Mouse (Mus musculus) midbrain, embryonic 10.5 days (tissue): ENCODE results near the gene Gm5269. TPM values are rescaled to one million over a fixed set of nuclear protein-coding genes. Genes with fewer than 3 reads are reported as not detected.

Source experiments
- DNase-seq: peaks from one replicate; pipeline ENCODE4 v3.0.0-alpha.2; 2017; ENCODE audit warnings: low spot score
- H3K27ac ChIP-seq: fragments of 300-500 bp; sonication (generic); replicated peaks from 2 replicates; pipeline ENCODE4 v1.5.1; 2016; ENCODE audit warnings: mild to moderate bottlenecking
- H3K27me3 ChIP-seq: fragments of 300-500 bp; sonication (generic); 2 replicates; pipeline ENCODE4 v1.6.1; 2016; ENCODE audit warnings: low read depth, mild to moderate bottlenecking; ENCODE audit not compliant: poor library complexity, severe bottlenecking
- H3K36me3 ChIP-seq: fragments of 300-500 bp; sonication (generic); 2 replicates; pipeline ENCODE4 v1.6.1; 2016; ENCODE audit warnings: mild to moderate bottlenecking, moderate library complexity
- H3K4me1 ChIP-seq: fragments of 300-500 bp; sonication (generic); 2 replicates; pipeline ENCODE4 v1.6.1; 2016
- H3K4me3 ChIP-seq: fragments of 300-500 bp; sonication (generic); 2 replicates; pipeline ENCODE4 v1.5.1; 2016; ENCODE audit warnings: mild to moderate bottlenecking, moderate library complexity
- H3K9me3 ChIP-seq: fragments of 300-500 bp; sonication (generic); replicated peaks from 2 replicates; pipeline ENCODE4 v1.6.1; 2016; ENCODE audit warnings: mild to moderate bottlenecking
- WGBS: fragments of 180-500 bp; shearing (Covaris S2); methylation state at CpG from one replicate; pipeline ENCODE4 v1.1.7; 2016; 5-methylcytosine and 5-hydroxymethylcytosine counted together
- polyA plus RNA-seq: library from polyadenylated mRNA; unstranded; fragments of >200 nt; fragmentation: Nextera tagmentation; extraction: Ambion mirVana; gene quantifications from 2 replicates; pipeline ENCODE4 v1.2.1, GENCODE M21; 2016

Gm5269 gene
- not detected in 2 replicates for polyA plus RNA-seq

GRCm38 (mm10) chr1:45890173-45890572 is at the start of gene Gm5269:
Gene Gm5269, minus strand, starts transcription at chr1:45890273.
- Histone ChIP-seq H3K4me1 (no peaks in the 10 kb centered on the region), H3K4me3 (no peak within 1 kb of the TSS), H3K27me3 (no peaks in the 10 kb centered on the region), H3K36me3 (no peaks in the 10 kb centered on the region), H3K27ac (no peak within 1 kb of the TSS), H3K9me3 (no peaks in the 10 kb centered on the region)
- no peak for DNase-seq

- Histone ChIP-seq H3K27me3 (peaks cover 19% of the 10 kb centered on the region), H3K4me1 (peaks cover 3% of the 10 kb centered on the region), H3K36me3 (no peaks in the 10 kb centered on the region), H3K9me3 (no peaks in the 10 kb centered on the region), H3K27ac (no peak overlapping the region), H3K4me3 (no peak overlapping the region)
- DNase-seq, result no peak
Observed at GRCm38 (mm10) chr1:45931127-45931526, 41.1 kb upstream of the Gm5269 start.

GRCm38 (mm10) chr1:45926911-45927310 is 36.8 kb upstream of the Gm5269 start:
- Histone ChIP-seq H3K27me3 (peaks cover 41% of the 10 kb centered on the region), H3K27ac (no peak overlapping the region), H3K36me3 (no peaks in the 10 kb centered on the region), H3K4me3 (no peak overlapping the region), H3K4me1 (peaks cover 7% of the 10 kb centered on the region), H3K9me3 (no peaks in the 10 kb centered on the region)
- no peak for DNase-seq
- WGBS, result 51% methylated on average over 3 of the region's 3 CpGs

GRCm38 (mm10) chr1:45926393-45926763 is 36.3 kb upstream of the Gm5269 start, which contains the start of gene Slc40a1:
Gene Slc40a1, minus strand, starts transcription at chr1:45926523.
- Histone ChIP-seq H3K4me1 (peaks cover 7% of the 10 kb centered on the region), H3K36me3 (no peaks in the 10 kb centered on the region), H3K27me3 (peaks cover 41% of the 10 kb centered on the region), H3K4me3 (peak within 1 kb of the TSS; percentile 74), H3K27ac (peak within 1 kb of the TSS; percentile 65), H3K9me3 (no peaks in the 10 kb centered on the region)
- WGBS, result 17% methylated on average over 9 of the region's 9 CpGs
- DNase-seq, result no peak

GRCm38 (mm10) chr1:45925500-45926392 is 35.7 kb upstream of the Gm5269 start:
- under 1% methylated on average over 51 of the region's 53 CpGs for WGBS
- Histone ChIP-seq H3K9me3 (no peaks in the 10 kb centered on the region), H3K4me1 (peaks cover 7% of the 10 kb centered on the region), H3K4me3 (peak overlapping the region; percentile 74), H3K27ac (peak overlapping the region; percentile 65), H3K27me3 (peaks cover 41% of the 10 kb centered on the region), H3K36me3 (no peaks in the 10 kb centered on the region)
- DNase-seq, result peak; percentile 81

- Histone ChIP-seq H3K9me3 (no peaks in the 10 kb centered on the region), H3K27me3 (peaks cover 41% of the 10 kb centered on the region), H3K4me1 (peaks cover 7% of the 10 kb centered on the region), H3K36me3 (no peaks in the 10 kb centered on the region), H3K27ac (peak overlapping the region; percentile 65), H3K4me3 (peak overlapping the region; percentile 74)
- DNase-seq, result no peak
- 15% methylated on average over 7 of the region's 7 CpGs for WGBS
Observed at GRCm38 (mm10) chr1:45925131-45925499, 35.0 kb upstream of the Gm5269 start.

- peaks cover 7% of the 10 kb centered on the region for H3K4me1 ChIP-seq
- H3K27me3 ChIP-seq, result peaks cover 41% of the 10 kb centered on the region
- H3K4me3 ChIP-seq, result no peak overlapping the region
- no peaks in the 10 kb centered on the region for H3K9me3 ChIP-seq
- H3K27ac ChIP-seq, result no peak overlapping the region
- no peak for DNase-seq
- H3K36me3 ChIP-seq, result no peaks in the 10 kb centered on the region
- WGBS, result 73% methylated on average over 7 of the region's 7 CpGs
Observed at GRCm38 (mm10) chr1:45924516-45924915, 34.4 kb upstream of the Gm5269 start.

- no peak for DNase-seq
- Histone ChIP-seq H3K9me3 (no peaks in the 10 kb centered on the region), H3K27ac (no peak overlapping the region), H3K4me1 (peaks cover 7% of the 10 kb centered on the region), H3K4me3 (no peak overlapping the region), H3K36me3 (no peaks in the 10 kb centered on the region), H3K27me3 (peaks cover 41% of the 10 kb centered on the region)
- 83% methylated on average over 4 of the region's 4 CpGs for WGBS
Observed at GRCm38 (mm10) chr1:45923306-45923705, 33.2 kb upstream of the Gm5269 start.

- Histone ChIP-seq H3K9me3 (no peaks in the 10 kb centered on the region), H3K36me3 (no peaks in the 10 kb centered on the region), H3K27me3 (peaks cover 18% of the 10 kb centered on the region), H3K27ac (no peak overlapping the region), H3K4me1 (no peaks in the 10 kb centered on the region), H3K4me3 (no peak overlapping the region)
- DNase-seq, result no peak
- WGBS, result 91% methylated on average over 3 of the region's 3 CpGs
Observed at GRCm38 (mm10) chr1:45920703-45921102, 30.6 kb upstream of the Gm5269 start.

- peaks cover 14% of the 10 kb centered on the region for H3K27me3 ChIP-seq
- H3K4me1 ChIP-seq, result no peaks in the 10 kb centered on the region
- 87% methylated on average over 1 of the region's 1 CpGs for WGBS
- H3K9me3 ChIP-seq, result no peaks in the 10 kb centered on the region
- H3K36me3 ChIP-seq, result no peaks in the 10 kb centered on the region
- H3K4me3 ChIP-seq, result no peak overlapping the region
- no peak overlapping the region for H3K27ac ChIP-seq
- no peak for DNase-seq
Observed at GRCm38 (mm10) chr1:45919752-45920151, 29.7 kb upstream of the Gm5269 start.

- no peak for DNase-seq
- H3K36me3 ChIP-seq, result no peaks in the 10 kb centered on the region
- WGBS, result 84% methylated on average over 4 of the region's 4 CpGs
Observed at GRCm38 (mm10) chr1:45917136-45917803, 27.2 kb upstream of the Gm5269 start.

GRCm38 (mm10) chr1:45916174-45916573 is 26.1 kb upstream of the Gm5269 start:
- DNase-seq, result no peak
- whole genome bisulfite sequencing, result 80% methylated on average over 3 of the region's 3 CpGs
- Histone ChIP-seq H3K36me3 (no peaks in the 10 kb centered on the region), H3K9me3 (no peaks in the 10 kb centered on the region), H3K27ac (no peak overlapping the region), H3K4me1 (no peaks in the 10 kb centered on the region), H3K4me3 (no peak overlapping the region), H3K27me3 (no peaks in the 10 kb centered on the region)

More at GRCm38 (mm10) chr1:45917136-45917803, 27.2 kb upstream of the Gm5269 start:
- Histone ChIP-seq H3K9me3 (no peaks in the 10 kb centered on the region), H3K4me1 (no peaks in the 10 kb centered on the region), H3K27me3 (no peaks in the 10 kb centered on the region), H3K4me3 (no peak overlapping the region), H3K27ac (no peak overlapping the region)

GRCm38 (mm10) chr1:45914236-45914635 is 24.2 kb upstream of the Gm5269 start:
- H3K4me3 ChIP-seq, result no peak overlapping the region
- no peaks in the 10 kb centered on the region for H3K4me1 ChIP-seq
- no peaks in the 10 kb centered on the region for H3K36me3 ChIP-seq
- DNase-seq, result no peak
- H3K27me3 ChIP-seq, result no peaks in the 10 kb centered on the region
- 94% methylated on average over 4 of the region's 4 CpGs for WGBS
- no peak overlapping the region for H3K27ac ChIP-seq
- no peaks in the 10 kb centered on the region for H3K9me3 ChIP-seq
